ENCODE assay signal across 8 mouse cellular contexts in genomic region chr6:50808126-50808525, GRCm38 (mm10).
DNase-seq lines count a peak whose midpoint lies in the region; ATAC-seq and TF ChIP-seq lines count a peak whose summit lies in the region.

No protein-coding gene starts in this region.

- H3ac ChIP-seq in myocyte (ENCODE audit: control insufficient read depth, insufficient read length), result no peak overlapping the region

- H3K9ac ChIP-seq in hindbrain, embryonic 14.5 days, result no peak overlapping the region

- no peaks in the 10 kb centered on the region for H3K36me3 ChIP-seq in heart, embryonic 10.5 days
- no peaks in the 10 kb centered on the region for H3K36me3 ChIP-seq in hindbrain, embryonic 14.5 days (replicated peaks; ENCODE audit: control insufficient read depth, insufficient read depth)
- no peaks in the 10 kb centered on the region for H3K36me3 ChIP-seq in myocyte (ENCODE audit: control insufficient read depth, insufficient read depth)

- DNase-seq in heart, adult 8-10 months (ENCODE audit: low spot score), result peak; percentile 85
- DNase-seq in heart, embryonic 10.5 days (ENCODE audit: low spot score), result no peak
- DNase-seq in hindbrain, embryonic 14.5 days (ENCODE audit: low spot score), result peak; percentile 94
- DNase-seq in left cerebral cortex, postnatal 14 days (ENCODE audit: low spot score in 2 of 2), result peak; percentile 81 to 88
- peak; percentile 11 to 43 for DNase-seq in thymus, postnatal 10 days (ENCODE audit: low spot score in 2 of 2)

- 0 out of 2 replicates have a peak, but pooled peaks cover 11% of the 10 kb centered on the region for H3K27me3 ChIP-seq in heart, embryonic 10.5 days (ENCODE audit: insufficient read depth, poor library complexity, severe bottlenecking)
- H3K27me3 ChIP-seq in hindbrain, embryonic 14.5 days (ENCODE audit: control insufficient read depth, insufficient read depth, low read length), result no peaks in the 10 kb centered on the region
- H3K27me3 ChIP-seq in myocyte (ENCODE audit: control insufficient read depth, insufficient read depth, insufficient read length), result peaks cover 8% of the 10 kb centered on the region

- H3K4me3 ChIP-seq in heart, embryonic 10.5 days, result no peak overlapping the region
- no peak overlapping the region for H3K4me3 ChIP-seq in bone marrow, adult 2 months (replicated peaks; ENCODE audit: control insufficient read depth, low read depth, low read length)
- H3K4me3 ChIP-seq in embryonic fibroblast, embryonic 13.5 days (ENCODE audit: insufficient read depth, low read length), result peak overlapping the region; percentile 7; the same call in 1 of the 2 replicates
- no peak overlapping the region for H3K4me3 ChIP-seq in hindbrain, embryonic 14.5 days (replicated peaks; ENCODE audit: low read length)
- no peak overlapping the region for H3K4me3 ChIP-seq in myocyte

- WGBS in heart, embryonic 10.5 days, result 12% methylated on average over 4 of the region's 4 CpGs
- WGBS in bone marrow, adult 2 months, result 10% methylated on average over 4 of the region's 4 CpGs
- 11% methylated on average over 4 of the region's 4 CpGs for WGBS in hindbrain, embryonic 14.5 days

- no peak for ATAC-seq in hindbrain, embryonic 14.5 days (ENCODE audit: low FRiP score)

- TF ChIP-seq CTCF in bone marrow, adult 2 months (IDR thresholded peaks at IDR 0.05; ENCODE audit: control insufficient read depth, insufficient read depth, low read length), result peak; percentile 46; the same call in 1 of the 2 replicates
- no peak for TF ChIP-seq CTCF in embryonic fibroblast, embryonic 13.5 days (IDR thresholded peaks at IDR 0.05; ENCODE audit: borderline replicate concordance, insufficient read depth, low read length)

- H3K9me3 ChIP-seq in heart, embryonic 10.5 days, result no peaks in the 10 kb centered on the region
- no peaks in the 10 kb centered on the region for H3K9me3 ChIP-seq in hindbrain, embryonic 14.5 days (ENCODE audit: control insufficient read depth, low read length)

- intact Hi-C loops in left cerebral cortex, postnatal 14 days (cut with DNase I), result loop anchor here (1.0 to 10.0 kb wide), 3 partner anchors 129 to 1417 kb away; partner anchors contain the start of gene Hoxa7

- TF ChIP-seq POLR2A in bone marrow, adult 2 months (IDR thresholded peaks at IDR 0.05; ENCODE audit: borderline replicate concordance, control insufficient read depth, low read depth, low read length), result no peak
- no peak for TF ChIP-seq POLR2A in embryonic fibroblast, embryonic 13.5 days (IDR thresholded peaks at IDR 0.05; ENCODE audit: low read depth, low read length)
- TF ChIP-seq POLR2A in myocyte (IDR thresholded peaks at IDR 0.05; ENCODE audit: insufficient read length, low read depth), result no peak

- H3K27ac ChIP-seq in heart, embryonic 10.5 days, result no peak overlapping the region
- H3K27ac ChIP-seq in bone marrow, adult 2 months (ENCODE audit: control insufficient read depth, insufficient read depth, low read depth, low read length, poor library complexity), result no peak overlapping the region
- peak overlapping the region; percentile 66 for H3K27ac ChIP-seq in embryonic fibroblast, embryonic 13.5 days (ENCODE audit: insufficient read depth, low read length)
- H3K27ac ChIP-seq in hindbrain, embryonic 14.5 days, result no peak overlapping the region

- peaks cover 19% of the 10 kb centered on the region for H3K4me1 ChIP-seq in heart, embryonic 10.5 days
- H3K4me1 ChIP-seq in bone marrow, adult 2 months (ENCODE audit: control insufficient read depth, insufficient read depth, low read length), result no peaks in the 10 kb centered on the region
- peaks cover 5% of the 10 kb centered on the region; the same call in 1 of the 2 replicates for H3K4me1 ChIP-seq in embryonic fibroblast, embryonic 13.5 days (ENCODE audit: control insufficient read depth, insufficient read depth, low read length)
- H3K4me1 ChIP-seq in hindbrain, embryonic 14.5 days (replicated peaks; ENCODE audit: control insufficient read depth, insufficient read depth, low read length), result peaks cover 18% of the 10 kb centered on the region

- H3K4me2 ChIP-seq in hindbrain, embryonic 14.5 days (replicated peaks), result no peak overlapping the region
- peak overlapping the region; percentile 35 for H3K4me2 ChIP-seq in myocyte (ENCODE audit: low read depth)

- H3K79me2 ChIP-seq in myocyte (ENCODE audit: control insufficient read depth, insufficient read depth), result no peaks in the 10 kb centered on the region

TF ChIP-seq in myocyte, 11 proteins besides CTCF, POLR2A, EP300 and RAD21:
- no peak for TF ChIP-seq MAX (IDR thresholded peaks at IDR 0.05; ENCODE audit: low read depth)
- no peak for TF ChIP-seq REST (IDR thresholded peaks at IDR 0.05; ENCODE audit: insufficient read depth, insufficient read length)
- TF ChIP-seq TCF12 (IDR thresholded peaks at IDR 0.05; ENCODE audit: insufficient read depth, poor library complexity, severe bottlenecking), result no peak
